Mouse (Mus musculus) liver, embryonic 14.5 days (tissue): ENCODE measurements around the gene Lrrc4b. TPM values are rescaled to one million over a fixed set of nuclear protein-coding genes. Genes with fewer than 3 reads are reported as not detected.

Experiments
- ATAC-seq: fragments of 200-750 bp; cut with Nextera tagmentation; 2 replicates; pipeline ENCODE4 v1.8.0; 2017; ENCODE audit warnings: moderate number of reproducible peaks, mild to moderate bottlenecking, moderate library complexity; ENCODE audit not compliant: insufficient read depth
- DNase-seq, 3 experiments: peaks; one replicate each; pipeline ENCODE4 v3.0.0-alpha.2; 2012 to 2013; ENCODE audit warnings: low read depth in 3 of 3, low spot score in 3 of 3
- H3K27ac ChIP-seq: fragments of 300-500 bp; sonication (generic); 2 replicates; pipeline ENCODE4 v1.5.1; 2014; ENCODE audit warnings: moderate library complexity, mild to moderate bottlenecking, control low read depth, inconsistent platforms
- H3K27me3 ChIP-seq: fragments of 300-500 bp; sonication (generic); 2 replicates; pipeline ENCODE4 v1.6.1; 2014; ENCODE audit warnings: mild to moderate bottlenecking, low read length, moderate library complexity; ENCODE audit not compliant: control insufficient read depth, insufficient read depth
- H3K36me3 ChIP-seq: fragments of 300-500 bp; sonication (generic); replicated peaks from 2 replicates; pipeline ENCODE4 v1.6.1; 2014; ENCODE audit warnings: low read depth; ENCODE audit not compliant: control insufficient read depth, insufficient read depth
- H3K4me1 ChIP-seq, 2 experiments: fragments of 200-500 bp in 1 of 2; fragments of 300-500 bp in 1 of 2; sonication (generic) in 1 of 2; replicated peaks; 2 replicates each; pipeline ENCODE4 v1.6.1; 2012 to 2014; ENCODE audit warnings: antibody characterized with exemption in 1 of 2, inconsistent platforms in 1 of 2, low read length in 1 of 2; ENCODE audit not compliant: control insufficient read depth in 2 of 2, insufficient read depth in 2 of 2
- H3K4me2 ChIP-seq: fragments of 300-500 bp; sonication (generic); 2 replicates; pipeline ENCODE4 v1.6.1; 2014; ENCODE audit warnings: low read depth, mild to moderate bottlenecking, control low read depth, moderate library complexity
- H3K4me3 ChIP-seq, 2 experiments: fragments of 200-500 bp in 1 of 2; fragments of 300-500 bp in 1 of 2; sonication (generic) in 1 of 2; 2 replicates each; pipeline ENCODE4 v1.5.1; 2012 to 2014; ENCODE audit warnings: low read depth in 2 of 2, low read length in 2 of 2, mild to moderate bottlenecking in 2 of 2, control low read depth in 1 of 2, inconsistent platforms in 1 of 2, moderate library complexity in 1 of 2; ENCODE audit not compliant: insufficient read depth in 1 of 2
- H3K9ac ChIP-seq: fragments of 300-500 bp; sonication (generic); replicated peaks from 2 replicates; pipeline ENCODE4 v1.6.1; 2014; ENCODE audit warnings: mild to moderate bottlenecking, control low read depth, moderate library complexity
- H3K9me3 ChIP-seq: fragments of 300-500 bp; sonication (generic); 2 replicates; pipeline ENCODE4 v1.6.1; 2016; ENCODE audit warnings: low read length, mixed read lengths; ENCODE audit not compliant: control insufficient read depth
- CTCF ChIP-seq: IDR thresholded peaks from 2 replicates; pipeline ENCODE4 v1.5.1; 2016; ENCODE audit warnings: antibody characterized with exemption, low read depth, control low read depth
- EP300 ChIP-seq: IDR thresholded peaks from 2 replicates; pipeline ENCODE4 v1.6.1; 2016; ENCODE audit warnings: antibody characterized with exemption, low read depth
- WGBS: fragments of 180-500 bp; shearing (Covaris S2); extraction: QIAGEN DNeasy Blood & Tissue Kit; methylation state at CpG from one replicate; pipeline ENCODE4 v1.1.7; 2014; ENCODE audit not compliant: insufficient replicate concordance; 5-methylcytosine and 5-hydroxymethylcytosine counted together
- polyA plus RNA-seq, 2 experiments: library from polyadenylated mRNA; depleted of rRNA in 1 of 2; stranded (reverse) in 1 of 2; unstranded in 1 of 2; fragments of >200 nt; fragmentation: Nextera tagmentation in 1 of 2; extraction: Ambion mirVana in 1 of 2; gene quantifications; 2 replicates each; pipeline versions ENCODE4 v1.2.1 to v1.2.3; 2012 to 2014

The Lrrc4b gene
- polyA plus RNA-seq, 2 experiments, result 0.02 TPM; not detected in 1

DNA sequence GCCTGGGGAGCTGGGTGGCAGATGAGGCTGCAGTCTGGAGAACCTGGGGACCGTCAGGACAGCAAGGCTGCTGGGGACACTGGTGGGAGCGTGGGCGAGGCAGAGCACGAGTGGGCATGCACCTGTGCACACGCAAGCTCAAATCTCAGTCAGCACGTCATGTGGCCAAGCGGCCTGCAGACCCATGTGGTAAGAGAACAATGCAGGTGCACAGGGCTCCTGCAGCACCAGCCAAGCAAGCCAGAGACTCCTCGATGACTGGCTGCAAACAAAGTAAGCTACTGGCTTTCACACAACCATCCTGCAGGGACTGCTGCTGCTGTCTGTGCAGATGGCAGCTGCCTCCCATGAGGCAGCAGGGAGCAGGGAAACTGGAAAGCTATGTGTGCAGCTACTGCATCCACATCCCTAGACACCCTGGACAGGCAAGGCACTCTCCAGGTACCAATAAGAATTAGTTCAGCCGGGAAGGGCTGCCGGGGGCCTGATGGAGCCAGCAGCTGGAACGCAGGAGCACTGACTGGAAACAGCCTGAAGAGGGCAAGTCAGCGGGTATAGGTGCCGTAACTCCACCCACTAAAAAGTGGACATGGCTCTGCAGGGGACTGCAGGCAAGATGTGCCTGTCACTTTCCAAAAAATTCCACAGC lies 58.2 kb downstream of the Lrrc4b start:
- TF ChIP-seq CTCF (no peak), EP300 (no peak)
- ATAC-seq (no peak), DNase-seq (no peak)
- Histone ChIP-seq H3K9me3 (no peaks in the 10 kb centered on the region), H3K4me3 (no peak overlapping the region), H3K27ac (no peak overlapping the region), H3K4me1 (peaks cover 12 to 21% of the 10 kb centered on the region in 2 experiments), H3K36me3 (peaks cover 4% of the 10 kb centered on the region; the same call in 1 of the 2 replicates), H3K4me2 (no peak overlapping the region), H3K9ac (no peak overlapping the region), H3K27me3 (no peaks in the 10 kb centered on the region)
- WGBS, result 70% methylated on average over 13 of the region's 13 CpGs

- H3K36me3 ChIP-seq, result peaks cover 4% of the 10 kb centered on the region; the same call in 1 of the 2 replicates
- H3K4me1 ChIP-seq, result peaks cover 5 to 15% of the 10 kb centered on the region in 2 experiments
- no peaks in the 10 kb centered on the region for H3K27me3 ChIP-seq
- no peak overlapping the region for H3K4me3 ChIP-seq
- no peaks in the 10 kb centered on the region for H3K9me3 ChIP-seq
- no peak overlapping the region for H3K9ac ChIP-seq
- TF ChIP-seq CTCF (no peak), EP300 (no peak)
- no peak for DNase-seq
- no peak overlapping the region for H3K27ac ChIP-seq
- WGBS, result 83% methylated on average over 7 of the region's 7 CpGs
- H3K4me2 ChIP-seq, result no peak overlapping the region
- ATAC-seq, result no peak
These were observed 59.1 kb downstream of the Lrrc4b start for GRCm38 (mm10) chr7:44487936-44488335.

DNA sequence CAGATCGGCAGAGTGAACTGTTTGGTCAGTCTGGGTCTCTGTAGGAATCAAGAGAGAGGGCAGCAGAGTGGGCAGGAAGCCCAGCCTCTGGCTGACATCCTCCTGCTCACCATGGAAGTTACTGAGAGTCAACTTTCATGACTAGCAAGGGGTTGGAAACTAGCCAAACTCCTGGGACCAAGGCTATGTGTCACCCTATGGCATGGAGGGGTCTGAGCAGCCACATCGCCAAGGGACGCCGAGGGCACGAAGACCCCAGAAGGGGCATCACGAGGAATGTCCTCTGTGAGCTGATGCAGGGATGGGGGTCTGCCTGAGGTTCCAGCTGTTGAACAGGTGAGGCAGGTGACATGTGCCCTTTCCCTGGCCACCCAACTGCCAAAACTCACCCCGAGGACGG lies 59.7 kb downstream of the Lrrc4b start:
- DNase-seq (no peak), ATAC-seq (no peak)
- Histone ChIP-seq H3K9ac (no peak overlapping the region), H3K27ac (no peak overlapping the region), H3K4me3 (no peak overlapping the region), H3K27me3 (no peaks in the 10 kb centered on the region), H3K9me3 (no peaks in the 10 kb centered on the region), H3K4me2 (no peak overlapping the region), H3K4me1 (peaks cover 0 to 10% of the 10 kb centered on the region in 2 experiments; a peak in 3 of 4 replicates), H3K36me3 (peaks cover 7% of the 10 kb centered on the region; the same call in 1 of the 2 replicates)
- TF ChIP-seq CTCF (no peak), EP300 (no peak)
- WGBS, result 79% methylated on average over 8 of the region's 8 CpGs

- peaks cover 7 to 8% of the 10 kb centered on the region in 2 experiments for H3K4me1 ChIP-seq
- H3K4me2 ChIP-seq, result no peak overlapping the region
- H3K9me3 ChIP-seq, result no peaks in the 10 kb centered on the region
- H3K4me3 ChIP-seq, result no peak overlapping the region
- WGBS, result 76% methylated on average over 4 of the region's 4 CpGs
- H3K27me3 ChIP-seq, result no peaks in the 10 kb centered on the region
- no peak overlapping the region for H3K27ac ChIP-seq
- DNase-seq (no peak), ATAC-seq (no peak)
- peaks cover 7% of the 10 kb centered on the region; the same call in 1 of the 2 replicates for H3K36me3 ChIP-seq
- no peak overlapping the region for H3K9ac ChIP-seq
- TF ChIP-seq EP300, result no peak
These were observed 61.5 kb downstream of the Lrrc4b start for GRCm38 (mm10) chr7:44490281-44490680.

- no peak overlapping the region for H3K9ac ChIP-seq
- no peak overlapping the region for H3K27ac ChIP-seq
- 95% methylated on average over 5 of the region's 5 CpGs for WGBS
- no peaks in the 10 kb centered on the region for H3K9me3 ChIP-seq
- no peak for TF ChIP-seq EP300
- TF ChIP-seq CTCF, result no peak
- H3K4me1 ChIP-seq, result peaks cover 13% of the 10 kb centered on the region in 2 experiments
- ATAC-seq (no peak), DNase-seq (no peak)
- no peaks in the 10 kb centered on the region for H3K27me3 ChIP-seq
- H3K36me3 ChIP-seq, result peaks cover 7% of the 10 kb centered on the region; the same call in 1 of the 2 replicates
- no peak overlapping the region for H3K4me3 ChIP-seq
- H3K4me2 ChIP-seq, result no peak overlapping the region
These were observed 62.6 kb downstream of the Lrrc4b start for GRCm38 (mm10) chr7:44491391-44491790.
